Mouse (Mus musculus) natural killer cell, adult 2 months (primary cell): ENCODE data around the gene Kat2a.

Experiments used
- DNase-seq, 2 experiments: peaks; one replicate each; pipeline ENCODE4 v3.0.0; 2022; ENCODE audit warnings: low spot score in 2 of 2

The Kat2a gene

DNA sequence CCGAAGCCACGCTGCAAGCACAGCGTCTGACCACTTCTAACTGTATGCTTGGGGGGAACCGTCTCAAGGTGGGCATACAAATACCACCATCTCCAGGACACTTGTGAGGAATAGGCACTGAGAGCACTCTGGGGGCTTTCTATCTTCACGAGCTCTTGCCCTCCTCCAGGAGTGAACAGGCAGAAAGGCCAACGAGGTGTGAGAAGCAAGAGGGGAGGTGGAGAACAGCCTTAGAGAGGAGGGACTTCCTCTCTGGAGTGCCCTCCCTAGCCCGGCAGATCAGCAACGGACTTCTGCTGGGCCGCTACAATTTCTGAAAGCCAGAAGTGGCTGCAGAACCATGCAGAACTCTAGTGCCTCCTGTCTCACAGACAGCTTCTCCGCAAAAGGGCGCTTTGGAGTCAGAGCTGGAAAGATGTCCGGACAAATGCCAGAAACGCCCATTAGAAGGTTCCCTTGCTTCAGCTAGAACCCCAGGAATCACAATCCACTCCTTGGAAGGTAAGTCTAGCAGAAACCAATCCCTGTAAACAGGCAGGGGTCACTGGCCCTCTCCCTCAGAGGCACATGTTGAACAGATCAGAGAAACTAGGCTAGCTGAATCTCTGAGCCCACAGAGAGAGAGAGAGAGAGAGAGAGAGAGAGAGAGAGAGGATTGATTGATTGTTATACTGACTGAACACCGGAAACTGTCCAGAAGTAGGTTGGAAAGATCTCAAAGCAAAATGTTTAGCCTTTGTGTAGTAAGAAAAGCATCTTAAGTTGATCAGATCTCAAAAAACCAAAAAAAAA, 23.9 kb upstream of the Kat2a start:
- DNase-seq = no peak

DNA sequence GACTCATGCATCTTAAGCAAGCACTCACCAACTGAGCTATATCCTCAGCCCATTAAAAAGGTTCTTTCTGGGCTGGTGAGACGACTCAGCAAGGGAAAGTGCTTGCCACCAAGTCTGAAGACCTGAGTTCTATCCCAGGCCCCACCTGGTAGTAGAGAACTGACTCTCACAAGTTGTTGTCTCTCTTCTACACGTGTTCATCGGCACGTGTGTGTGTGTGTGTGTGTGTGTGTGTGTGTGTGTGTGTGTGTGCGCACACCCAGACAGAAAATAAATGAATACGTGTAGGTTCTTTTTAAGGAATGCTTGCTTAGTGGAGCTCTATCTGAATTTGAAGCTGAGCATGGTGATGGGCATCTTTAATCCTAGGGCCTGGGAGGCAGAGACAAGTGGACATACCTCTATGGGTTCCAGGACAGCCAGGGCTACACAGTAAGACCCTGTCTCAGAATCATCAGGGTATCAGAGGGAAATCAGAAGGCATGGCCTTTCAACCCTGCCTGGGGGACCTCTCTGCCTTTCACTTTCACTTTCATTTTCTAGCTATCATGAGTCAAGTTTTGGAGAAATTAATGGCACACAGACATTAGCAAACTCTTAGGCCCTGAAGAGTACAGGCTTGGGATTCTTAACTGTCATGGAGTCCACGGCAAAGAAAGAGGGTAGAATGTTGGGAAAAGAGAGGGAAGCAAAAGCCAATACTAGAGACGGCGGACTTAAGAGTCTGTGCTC, 23.0 kb upstream of the Kat2a start:
- DNase-seq = no peak

DNA sequence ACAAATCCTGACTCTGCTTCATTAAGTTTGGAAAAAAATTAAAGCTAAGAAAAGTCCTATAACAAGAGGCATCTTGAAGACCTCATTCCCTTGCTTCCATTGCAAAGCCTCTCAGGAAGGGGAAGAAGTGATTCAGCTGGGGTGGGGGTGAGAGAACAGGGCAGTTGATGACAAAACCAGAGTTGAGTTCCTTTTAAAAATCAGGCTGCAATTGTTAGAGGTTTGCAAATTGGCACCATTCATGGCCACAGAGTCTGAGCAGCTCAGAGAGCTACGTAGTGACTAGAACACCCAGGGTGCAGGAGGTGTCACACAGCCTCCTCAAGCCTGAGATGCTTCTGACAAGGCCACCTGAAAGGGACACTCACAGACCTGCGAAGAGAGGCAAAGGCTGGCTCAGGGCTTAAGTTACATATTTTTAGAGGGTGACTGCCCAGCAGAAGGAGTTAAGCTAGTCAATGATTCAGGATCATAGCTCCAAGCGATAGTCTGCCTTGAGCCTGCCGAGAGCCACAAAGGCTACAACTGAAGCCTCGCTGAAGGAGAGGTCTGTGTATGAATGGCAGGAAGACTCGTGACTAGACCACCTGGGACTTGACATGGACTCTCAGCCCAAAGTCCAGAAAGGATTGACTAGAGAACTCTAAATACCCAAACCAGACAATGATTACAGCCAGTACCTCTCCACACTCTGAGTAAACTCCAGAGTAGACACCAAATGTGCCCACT, 18.4 kb upstream of the Kat2a start:
- DNase-seq = no peak

DNA sequence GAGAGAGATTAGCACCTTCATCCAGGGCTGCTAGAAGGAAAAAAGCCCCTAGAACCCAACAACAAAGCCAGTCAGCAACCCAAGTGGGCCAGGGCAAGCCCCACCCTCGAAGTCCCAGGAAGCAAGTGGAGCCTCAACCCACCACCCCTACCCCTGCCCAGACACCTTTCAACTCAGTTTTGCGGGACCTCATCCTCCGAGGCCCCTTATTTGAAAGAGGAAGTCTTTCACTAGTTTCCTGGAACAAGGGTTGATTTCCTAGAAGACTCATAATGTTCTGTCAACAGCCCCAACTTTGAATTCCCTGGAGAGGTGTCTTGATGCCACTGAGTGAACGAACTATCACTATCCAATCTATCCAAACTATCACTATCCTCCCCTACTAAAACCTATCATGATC, 17.7 kb upstream of the Kat2a start:
- DNase-seq = no peak

DNA sequence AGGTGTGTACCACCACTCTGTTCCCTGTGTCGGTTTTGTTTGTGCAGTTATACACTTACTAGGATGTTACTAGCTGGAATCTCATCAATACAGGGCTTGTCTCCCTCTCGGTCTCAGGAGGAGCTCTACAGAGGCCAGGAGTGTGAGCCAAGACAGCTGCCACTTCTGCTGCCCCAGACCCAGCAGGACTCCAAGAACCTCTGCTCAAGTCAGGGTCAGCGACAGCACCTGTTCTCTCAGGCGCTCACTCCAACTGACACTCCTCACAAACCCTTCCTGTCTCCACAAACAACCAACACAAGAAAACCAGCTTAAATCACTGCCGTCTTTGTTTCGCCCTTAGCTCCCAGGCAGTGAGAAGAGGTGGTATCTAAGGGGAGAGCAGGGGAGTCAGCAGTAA, 16.3 kb upstream of the Kat2a start:
- DNase-seq = no peak

DNA sequence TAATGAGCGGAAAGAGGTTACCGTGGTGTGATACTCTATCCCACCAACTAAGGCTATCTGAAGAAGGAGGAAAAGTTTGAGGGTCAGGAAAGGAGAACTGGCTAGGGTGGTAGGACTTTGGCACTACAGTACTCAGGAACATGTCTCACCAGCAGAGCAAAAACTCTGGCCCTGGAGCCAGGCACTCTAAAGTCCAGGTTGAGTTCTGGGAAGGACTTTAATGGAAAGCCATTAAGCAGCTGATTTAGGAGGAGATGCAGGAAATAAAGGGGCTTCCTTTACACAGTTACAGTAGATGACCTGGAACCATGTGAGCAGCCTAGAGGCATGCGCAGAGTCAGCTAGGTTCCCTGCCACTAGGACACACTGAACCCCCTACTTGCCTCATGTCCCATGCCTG, 14.9 kb upstream of the Kat2a start:
- no peak for DNase-seq

DNA sequence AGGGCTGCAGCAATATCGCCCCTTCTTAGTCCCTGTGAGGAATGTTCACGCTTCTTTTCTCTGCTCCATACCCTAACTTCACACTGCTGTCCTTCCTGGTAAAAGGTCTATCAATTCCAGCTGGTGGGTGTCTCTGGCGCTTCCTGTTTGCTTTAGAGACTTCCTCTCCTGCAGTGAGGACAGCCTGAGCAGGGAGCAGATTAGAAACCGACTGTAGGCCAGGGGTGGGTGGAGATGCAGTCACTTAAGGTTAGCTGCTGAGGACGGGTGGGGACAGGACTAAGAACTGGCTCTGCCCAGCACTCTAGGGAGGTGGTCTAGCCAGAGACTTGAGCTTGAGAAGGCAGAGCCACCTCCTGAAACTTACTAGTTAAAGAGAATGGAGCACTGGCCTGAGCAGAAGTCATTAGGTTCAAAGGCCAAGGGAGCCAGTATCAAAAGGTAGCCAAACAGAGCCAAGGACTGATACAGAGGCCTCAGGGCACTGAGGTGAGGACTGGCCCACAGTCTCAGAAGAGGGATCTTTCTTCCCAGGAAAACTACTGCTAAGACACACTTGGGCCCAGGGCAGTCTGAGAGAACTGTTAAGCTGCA, 12.8 kb upstream of the Kat2a start:
- DNase-seq = no peak

DNA sequence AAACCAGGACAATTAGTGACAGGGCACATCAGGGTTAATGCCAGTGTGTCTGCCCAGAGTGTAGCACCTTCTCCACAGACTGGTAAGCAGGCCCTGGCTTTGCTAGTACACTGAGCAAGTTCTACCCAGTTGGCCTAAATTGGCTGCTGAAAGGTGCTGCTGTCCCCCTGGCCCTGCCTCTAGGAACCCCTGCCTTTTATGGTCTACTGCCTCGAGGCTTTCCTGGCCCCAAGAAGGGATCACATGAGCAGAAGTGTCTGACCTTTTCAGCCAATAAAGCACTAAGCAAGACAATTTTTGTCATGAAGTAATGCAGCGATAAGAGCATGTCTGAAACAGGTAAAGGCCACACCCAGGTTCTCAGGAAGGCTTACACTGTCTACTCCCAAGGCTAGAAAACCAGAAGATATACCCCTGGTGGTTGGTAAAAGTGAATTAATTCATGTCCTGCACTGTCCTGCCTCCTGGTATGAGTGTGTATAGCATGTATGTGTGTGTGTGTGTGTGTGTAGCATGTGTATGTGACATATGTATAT, 10.3 kb upstream of the Kat2a start:
- DNase-seq = no peak

DNA sequence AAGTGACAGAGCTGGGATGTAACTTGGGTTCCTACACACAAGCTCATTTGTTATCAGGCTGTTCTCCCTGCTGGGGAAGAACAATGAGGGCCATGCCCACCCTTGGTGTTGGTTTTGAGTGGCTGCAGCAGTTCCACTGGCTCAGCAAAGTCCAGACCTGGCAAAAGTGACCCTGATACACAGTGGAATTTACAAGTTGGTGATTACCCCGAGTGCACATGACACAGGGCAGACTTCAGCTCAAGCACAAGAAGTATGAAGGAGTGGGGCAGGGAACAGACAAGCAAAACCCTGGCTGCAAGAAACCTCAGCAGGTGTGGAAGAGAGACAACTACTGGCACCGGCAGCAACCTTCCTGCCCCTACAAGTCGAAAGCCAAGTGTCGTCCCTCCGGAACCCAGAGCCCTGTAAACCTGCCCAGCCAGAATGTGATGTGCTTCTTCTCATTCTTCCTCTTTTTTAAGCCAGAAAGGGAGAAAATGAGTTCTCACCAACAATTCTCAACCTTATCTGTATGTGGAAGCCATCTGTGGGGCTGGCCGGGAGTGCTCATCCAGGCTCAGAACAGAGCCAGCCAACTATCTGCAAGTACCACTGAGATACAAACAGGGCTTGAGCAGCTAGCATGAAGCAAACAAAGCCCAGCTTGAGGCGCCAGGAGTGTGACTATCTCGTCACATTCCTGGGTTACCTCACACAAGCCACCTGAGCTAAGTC, 9.7 kb upstream of the Kat2a start:
- DNase-seq = no peak

DNA sequence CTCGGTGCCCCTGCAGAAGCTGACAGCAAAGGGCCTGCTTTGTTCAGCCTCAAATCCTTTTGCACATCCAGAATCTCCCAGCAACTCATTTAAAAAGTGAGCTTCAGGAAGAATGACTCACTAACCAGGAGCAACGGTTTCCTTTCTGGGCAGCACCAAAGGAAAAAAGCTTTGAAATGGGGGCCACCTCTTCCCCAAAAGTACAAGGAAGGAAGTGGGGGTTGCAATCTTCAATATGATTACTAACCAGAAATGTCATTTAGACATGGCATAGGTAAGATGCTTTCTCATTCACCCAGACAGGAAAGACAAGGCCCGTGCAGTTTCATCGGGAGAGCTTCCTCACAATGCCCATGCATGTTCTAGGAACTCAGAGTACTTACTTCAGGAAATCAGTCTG, 9.0 kb upstream of the Kat2a start:
- DNase-seq = no peak

DNA sequence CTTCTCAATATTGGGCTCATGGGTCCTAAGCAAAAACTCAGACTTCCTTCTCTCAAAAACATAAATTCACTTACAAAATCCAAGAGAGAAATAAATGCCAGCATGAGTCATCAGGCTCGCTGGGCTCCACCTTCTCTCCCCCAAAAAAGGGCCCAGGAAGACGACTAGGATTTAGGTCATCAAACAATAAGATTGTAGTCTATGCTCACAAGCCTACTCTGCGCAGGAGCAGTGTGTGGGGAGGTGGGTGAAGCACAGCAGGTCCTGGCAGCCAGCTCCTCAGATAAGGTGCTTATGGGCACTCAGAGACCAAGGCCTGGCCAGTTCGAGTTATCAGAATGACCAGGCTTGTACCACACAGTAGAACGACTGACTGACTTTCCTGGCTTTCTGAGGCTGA, 8.1 kb upstream of the Kat2a start:
- DNase-seq = no peak

DNA sequence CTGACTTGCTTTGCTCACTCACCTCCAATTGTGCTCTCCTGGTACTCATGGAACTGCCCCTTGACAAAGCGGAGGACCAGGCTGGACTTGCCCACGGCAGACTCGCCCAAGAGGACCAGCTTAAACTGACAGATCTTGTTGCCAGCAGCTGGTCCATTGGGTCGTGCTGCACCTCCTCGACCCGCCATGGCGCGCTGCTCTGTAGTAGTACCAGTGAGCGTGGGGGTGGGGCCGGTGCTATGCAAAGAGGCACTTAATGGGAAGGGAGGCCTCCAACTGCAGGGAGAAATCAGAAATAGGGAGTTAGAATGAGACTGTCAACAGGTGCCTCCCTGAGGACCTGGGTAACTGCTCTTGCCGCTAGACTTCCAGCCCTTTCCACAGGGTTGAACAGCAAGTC, 7.6 kb upstream of the Kat2a start:
- DNase-seq = no peak

DNA sequence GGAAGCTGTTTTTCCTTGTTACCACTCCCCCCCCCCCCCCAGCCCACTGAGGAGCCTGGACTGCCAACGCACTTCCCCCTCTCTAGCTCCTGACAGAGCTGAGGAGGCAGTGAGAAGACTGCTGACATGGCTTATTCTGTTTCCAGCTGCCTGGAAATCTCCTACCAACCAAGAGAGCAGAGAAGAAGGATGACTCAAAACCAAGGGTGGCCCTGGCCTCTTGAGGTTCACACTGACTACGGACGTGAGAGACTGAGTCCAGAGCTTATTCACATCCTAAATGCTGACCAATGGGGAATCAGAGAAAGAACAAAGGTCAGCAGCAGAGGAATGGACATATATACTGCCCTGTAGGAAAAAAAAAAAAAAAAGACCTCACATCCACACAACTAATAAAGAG, 7.0 kb upstream of the Kat2a start:
- no peak for DNase-seq

DNA sequence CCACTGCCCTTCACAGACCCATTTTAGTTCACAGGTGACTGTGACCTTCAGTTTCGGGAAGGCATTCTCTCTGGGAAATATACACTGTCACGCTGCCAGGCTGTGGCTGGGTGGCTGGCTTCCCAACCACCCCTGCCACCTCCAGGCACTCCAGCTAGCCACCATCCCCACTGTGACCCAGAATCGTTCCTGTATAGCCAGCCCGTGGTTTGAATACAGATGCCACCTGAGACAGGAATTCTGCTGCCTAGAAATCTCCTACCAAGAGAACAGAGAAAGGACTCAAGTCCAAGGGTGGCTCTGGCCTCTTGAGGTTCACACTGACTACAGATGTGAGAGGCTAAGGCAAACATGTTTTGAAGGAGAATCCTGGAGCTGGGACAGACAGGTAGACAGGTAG, 6.6 kb upstream of the Kat2a start:
- no peak for DNase-seq

DNA sequence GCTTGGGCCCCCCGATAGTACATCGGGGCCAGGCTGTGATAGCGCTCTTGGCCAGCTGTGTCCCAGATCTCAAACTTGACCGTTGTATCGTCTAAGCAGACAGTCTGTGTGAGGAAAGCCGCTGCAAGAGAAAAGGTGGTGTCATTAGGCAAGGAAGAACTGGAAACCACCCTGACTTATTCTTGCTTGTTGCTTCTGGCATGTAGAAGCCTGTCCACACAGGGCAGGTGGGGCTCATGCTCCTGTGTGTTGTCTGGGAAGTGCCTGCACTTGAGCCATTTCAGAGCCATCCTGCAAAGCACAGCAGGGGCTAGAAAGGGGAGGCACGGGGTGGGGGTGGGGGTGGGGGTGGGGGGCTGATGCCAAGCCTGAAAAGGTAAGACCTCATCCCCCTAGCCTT, 6.2 kb upstream of the Kat2a start:
- no peak for DNase-seq

DNA sequence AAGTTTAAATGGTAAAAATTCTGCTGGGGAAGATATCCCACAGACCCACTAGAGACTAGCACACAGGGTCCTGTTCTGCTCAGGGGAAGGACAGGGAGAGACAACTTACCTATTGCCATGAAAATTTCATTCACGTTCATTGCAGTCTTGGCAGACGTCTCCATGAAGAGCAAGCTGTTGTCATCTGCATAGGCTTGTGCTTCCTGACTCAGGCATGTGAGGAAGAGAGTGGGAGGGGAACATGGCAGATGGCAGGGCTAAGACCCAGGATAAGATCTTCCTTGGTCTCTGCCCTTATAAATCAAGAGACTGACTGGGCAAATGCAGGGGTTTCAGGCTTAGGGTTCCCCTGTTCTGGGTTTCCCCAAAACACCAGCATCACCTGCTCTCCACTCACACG, 4.4 kb upstream of the Kat2a start:
- DNase-seq = no peak

DNA sequence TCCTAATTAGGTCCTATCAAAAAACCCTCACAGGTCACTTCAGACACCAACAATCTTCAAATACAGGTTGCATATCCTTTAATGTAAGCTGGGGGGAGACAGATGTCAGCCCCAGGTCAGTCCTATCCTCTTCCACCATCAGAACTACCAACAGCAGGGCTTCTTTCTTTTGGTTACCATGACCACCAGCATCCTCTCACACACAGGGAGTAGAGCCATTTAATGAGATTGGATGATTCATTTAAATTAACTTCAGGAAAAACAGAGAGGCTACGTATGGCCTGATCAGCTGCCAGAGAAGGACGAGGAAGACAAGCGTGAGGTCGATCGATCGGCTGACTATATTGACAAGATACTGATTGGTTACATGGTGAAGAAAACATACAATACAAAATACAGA, 2.7 kb upstream of the Kat2a start:
- no peak for DNase-seq

DNA sequence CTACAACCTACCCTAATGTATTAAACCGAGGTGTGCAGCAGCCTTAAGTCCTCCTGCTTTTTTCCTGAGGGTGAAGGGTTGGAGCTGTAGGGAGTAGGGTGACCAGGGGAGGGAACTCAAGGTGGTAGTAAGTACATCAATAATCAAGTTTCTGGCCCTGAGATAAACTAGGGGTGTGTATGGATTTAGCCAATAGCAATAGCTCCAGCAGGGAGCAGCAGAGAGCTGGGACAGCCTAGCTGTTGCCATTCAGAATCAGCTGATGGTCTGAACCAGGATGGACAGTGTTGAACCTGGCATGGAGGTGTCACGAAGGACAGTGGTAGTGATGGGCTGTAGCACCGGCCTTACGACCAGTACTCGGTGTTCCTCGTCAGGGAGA, 2.3 kb upstream of the Kat2a start:
- peak; percentile 56 to 68 for DNase-seq

DNA sequence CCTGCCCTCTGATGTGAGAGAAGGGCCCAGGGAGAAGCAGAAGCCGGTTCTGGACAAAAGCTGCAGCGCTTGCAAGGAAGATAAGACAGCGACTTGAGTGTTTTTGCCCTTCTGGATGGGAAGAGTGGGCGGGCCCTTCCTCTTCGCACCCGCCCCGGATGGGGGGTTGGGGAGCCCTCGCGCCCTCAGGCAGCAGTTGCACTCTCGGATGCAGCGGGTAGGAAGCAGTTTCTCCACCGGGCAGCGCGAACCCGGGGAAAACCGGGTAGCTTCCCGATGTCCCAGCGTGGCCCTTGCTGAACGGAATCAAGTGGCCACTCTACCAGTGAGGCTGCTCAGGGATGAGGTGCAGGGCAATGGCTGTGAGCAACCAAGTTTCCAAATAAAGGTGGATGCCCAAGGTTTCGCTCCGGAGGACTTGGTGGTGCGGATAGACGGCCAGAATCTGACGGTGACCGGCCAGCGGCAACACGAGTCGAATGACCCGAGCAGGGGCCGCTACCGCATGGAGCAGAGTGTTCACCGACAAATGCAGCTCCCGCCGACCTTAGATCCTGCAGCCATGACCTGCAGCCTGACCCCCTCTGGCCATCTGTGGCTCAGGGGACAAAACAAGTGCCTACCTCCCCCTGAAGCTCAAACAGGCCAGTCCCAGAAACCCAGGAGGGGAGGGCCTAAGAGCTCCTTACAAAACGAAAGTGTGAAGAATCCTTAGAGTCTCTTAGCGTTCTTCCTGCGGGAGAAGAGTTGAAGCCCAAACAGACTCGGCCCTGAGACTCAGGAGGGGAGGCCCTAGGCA, 1.7 kb upstream of the Kat2a start, which contains the start of gene Hspb9:
TSS of gene Hspb9 (plus strand) at position 116 of the 799 bp plus-strand sequence.
- DNase-seq = peak; percentile 38 to 42

DNA sequence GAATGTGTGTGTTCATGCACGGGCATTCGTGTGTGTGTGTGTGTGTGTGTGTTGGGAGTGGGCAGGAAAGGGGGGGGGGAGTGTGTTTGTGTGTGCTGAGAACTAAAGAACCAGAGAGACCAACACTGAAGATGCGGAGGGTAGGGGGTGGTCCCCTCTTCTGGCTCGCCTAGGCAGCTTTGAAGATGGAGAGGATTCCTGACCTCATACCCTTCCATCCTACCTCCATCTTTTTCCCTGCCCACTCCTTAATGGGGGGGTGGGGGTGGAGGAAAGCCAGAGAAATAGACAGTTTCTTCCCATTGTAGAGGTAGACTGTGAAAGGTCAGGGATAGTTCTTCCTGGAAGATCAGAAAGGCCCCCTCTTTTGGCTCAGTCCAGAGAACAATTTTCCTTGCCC, 909 bp upstream of the Kat2a start:
- no peak for DNase-seq

DNA sequence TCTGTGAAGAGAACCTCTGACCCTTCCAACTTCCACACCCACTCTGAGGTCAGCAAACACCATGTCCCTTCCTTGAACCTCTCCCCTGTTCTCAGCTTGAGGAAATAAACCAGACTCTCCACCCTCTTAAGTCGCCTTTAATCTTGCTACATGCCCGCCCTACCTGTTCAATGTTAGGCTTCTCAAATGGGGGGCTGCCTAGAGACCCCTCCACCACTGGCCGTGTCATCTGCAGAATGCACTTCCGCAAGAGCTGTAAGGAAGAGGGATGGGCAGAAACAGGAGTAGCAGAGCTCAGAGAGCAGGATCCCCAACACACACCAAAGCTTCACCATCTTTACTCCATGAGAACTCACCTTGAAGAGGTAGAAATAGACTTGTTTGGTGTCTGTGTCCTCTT, 1.3 kb downstream of the Kat2a start:
- DNase-seq = no peak
